Mouse (Mus musculus) layer of hippocampus, postnatal 10 days (tissue): ENCODE data around the gene Tmem53. TPM values are rescaled to one million over a fixed set of nuclear protein-coding genes. Genes with fewer than 3 reads are reported as not detected.
"Not testable (repeated sequence)": the region's sequence is repeated elsewhere in the genome, so short reads cannot be mapped to it uniquely, and the experiment has no call there.

ENCODE experiments used
- DNase-seq, 2 experiments: peaks; one replicate each; pipeline ENCODE4 v3.0.0; 2021; ENCODE audit warnings: low spot score in 2 of 2
- total RNA-seq, 2 experiments: library from RNA; stranded (reverse); gene quantifications; 2 replicates each; pipeline ENCODE4 v1.2.3; 2021

Tmem53 gene
- total RNA-seq, 2 experiments from 2014 or later = 5.0 to 6.2 TPM

DNA sequence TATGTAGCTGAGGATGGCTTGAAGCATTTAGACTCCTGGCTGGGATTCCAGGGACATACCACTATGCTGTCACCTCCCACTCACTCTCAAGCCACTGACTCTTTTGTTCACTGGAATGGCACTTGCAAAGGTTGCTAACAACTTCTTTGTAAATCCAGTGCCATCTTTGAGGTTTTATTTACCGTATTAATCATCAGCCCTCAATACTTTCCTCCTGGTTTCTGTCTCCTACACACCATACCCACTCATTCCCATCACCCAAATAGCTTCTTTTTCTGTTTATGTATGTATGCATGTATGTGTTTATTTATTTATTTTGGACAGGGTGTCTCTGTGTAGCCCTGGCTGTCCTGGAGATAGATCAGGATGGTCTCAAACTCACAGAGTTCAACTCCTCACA lies 769 bp upstream of the Tmem53 start:
- DNase-seq = no peak

DNA sequence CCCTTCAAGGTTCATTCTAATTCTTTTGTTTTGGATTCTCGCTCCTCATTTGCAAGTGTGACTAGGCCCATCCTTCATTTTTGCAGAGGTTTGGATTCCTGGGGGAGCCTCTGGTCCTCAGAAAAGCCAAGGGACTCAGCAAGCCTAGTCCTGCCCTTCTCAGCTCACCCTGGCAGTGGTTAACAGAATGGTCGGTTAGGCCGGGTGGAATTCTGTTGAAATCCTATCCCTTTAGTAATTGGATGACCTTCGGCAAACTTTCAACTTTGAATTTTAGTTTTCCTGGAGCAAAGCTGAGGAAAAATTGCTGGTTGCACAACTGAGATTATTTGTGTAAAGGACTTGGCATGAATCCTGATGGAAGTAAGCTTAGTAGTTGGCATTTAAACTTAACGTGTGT lies 600 bp downstream of the Tmem53 start:
- DNase-seq = no peak

DNA sequence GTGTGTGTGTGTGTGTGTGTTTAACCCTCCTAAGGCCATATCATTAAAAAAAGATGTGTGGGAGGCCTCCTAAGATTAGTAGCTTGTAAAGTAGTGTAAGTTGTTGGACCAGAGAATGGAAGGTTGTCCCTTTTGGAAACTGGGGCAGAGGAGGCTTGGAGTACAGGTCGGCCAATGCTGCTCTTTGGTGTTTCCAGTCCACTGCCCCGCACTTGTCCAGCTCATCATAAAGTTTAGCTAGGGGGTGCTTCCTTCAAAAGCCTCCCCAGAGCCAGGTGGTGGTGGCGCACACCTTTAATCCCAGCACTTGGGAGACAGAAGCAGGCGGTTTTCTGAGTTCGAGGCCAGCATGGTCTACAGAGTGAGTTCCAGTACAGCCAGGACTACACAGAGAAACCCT lies 1.0 kb downstream of the Tmem53 start:
- no peak for DNase-seq

DNA sequence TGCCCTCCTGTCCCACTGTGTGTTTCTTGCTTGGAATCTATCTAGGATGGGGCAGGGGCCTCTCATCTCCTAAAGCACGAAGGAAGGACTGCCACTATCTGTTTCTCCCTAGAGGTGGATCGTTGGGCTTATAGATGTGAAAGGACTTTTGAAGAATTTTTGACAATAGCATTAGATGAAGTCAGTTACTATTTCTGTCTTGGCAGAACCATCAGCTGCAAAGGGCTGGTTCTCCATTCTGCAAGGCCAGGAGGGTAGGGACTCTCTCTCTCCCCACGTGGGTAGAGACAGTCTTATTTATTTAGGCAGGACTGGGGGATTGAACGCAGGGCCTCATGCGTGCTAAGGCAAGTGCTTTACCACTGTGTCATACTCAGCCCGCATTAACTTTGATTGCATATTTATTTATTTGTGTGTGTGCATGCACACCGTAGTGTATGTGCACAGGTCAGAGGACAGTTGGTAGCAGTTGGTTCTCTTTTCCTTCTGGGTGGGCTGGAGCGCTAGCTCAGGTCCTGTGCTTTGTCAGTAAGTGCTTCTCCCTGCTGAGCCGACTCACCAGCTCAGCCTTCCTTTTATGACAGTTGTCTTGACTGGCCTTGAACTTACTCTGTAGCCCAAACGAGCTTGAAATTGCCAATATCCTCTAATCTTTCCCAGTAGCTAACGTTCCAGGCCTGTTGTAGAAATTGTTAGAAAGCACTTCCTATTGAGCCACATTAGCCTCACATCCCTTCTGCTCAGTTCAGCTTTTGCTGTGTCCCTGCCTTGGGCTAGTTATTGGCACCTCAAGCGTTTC lies 1.7 kb downstream of the Tmem53 start:
- DNase-seq = no peak

DNA sequence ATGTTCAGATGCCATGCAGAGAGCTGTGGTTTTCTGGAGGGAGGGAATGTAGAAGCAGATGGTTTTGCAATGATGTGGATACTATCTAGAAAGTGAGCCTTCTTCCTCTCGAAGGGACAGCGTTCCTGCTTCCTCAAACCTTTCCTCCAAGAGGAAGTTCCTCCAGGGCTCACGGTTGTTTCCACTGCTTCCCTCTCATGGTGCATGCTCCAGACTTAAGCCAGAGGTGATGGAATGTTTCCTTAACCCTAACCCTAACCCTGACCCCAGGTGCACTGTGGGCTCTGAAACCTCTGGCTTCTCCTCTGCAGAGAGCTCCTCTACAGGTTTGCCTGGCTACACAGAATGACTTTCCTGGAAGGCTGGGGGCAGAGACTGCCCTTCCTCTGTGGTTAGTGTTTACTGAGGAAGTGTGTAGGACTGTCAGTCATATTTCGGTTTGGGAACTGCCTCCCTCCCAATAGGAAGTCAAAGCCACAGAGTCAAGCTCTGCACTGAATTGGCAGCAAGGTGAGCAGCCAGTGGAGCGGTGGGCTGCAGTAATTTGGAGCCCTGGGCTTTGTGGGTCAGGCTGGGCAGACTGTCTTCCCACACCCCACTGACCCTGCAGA lies 2.4 kb downstream of the Tmem53 start:
- DNase-seq = no peak

DNA sequence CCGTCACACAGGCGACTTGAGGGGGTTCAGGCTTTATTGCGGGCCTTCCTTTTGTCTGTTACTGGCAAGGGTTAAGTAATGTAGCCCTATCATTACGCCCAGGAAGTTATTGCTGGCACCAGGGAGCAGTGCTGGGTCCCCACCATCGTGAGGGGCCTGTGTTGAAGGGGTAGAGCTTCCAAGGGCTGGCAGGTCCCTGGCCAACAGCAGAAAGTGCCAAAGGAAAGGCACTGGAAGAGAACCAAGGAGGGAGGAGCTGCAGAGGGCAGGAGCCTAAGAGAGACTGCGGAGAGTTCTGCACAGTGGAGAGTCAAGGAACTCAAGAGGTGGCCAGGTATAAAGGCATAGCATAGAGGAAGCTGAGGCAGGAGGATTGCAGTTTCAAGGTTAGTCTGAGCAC lies 2.9 kb downstream of the Tmem53 start:
- peak in 1 of 2 experiments; percentile 45 for DNase-seq

DNA sequence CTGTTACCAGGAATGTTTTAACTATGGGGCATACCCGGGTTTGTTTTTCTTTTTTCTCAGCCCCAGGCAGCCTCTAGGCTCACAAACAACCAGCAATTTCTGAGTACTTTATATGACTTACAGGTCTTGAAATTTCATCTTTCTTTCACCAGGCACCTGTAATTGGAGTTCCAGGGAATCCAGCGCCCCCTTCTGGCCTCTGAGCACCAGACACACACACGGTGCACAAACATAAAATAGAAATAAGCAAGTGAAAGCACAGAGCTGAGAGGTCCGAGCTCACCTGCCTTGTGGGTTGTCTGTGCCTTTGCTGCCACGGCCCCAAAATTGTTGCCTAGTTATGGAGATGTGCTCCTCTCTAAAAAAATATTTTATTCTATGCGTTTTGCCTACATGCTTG lies 8.2 kb downstream of the Tmem53 start:
- not testable (repeated sequence) for DNase-seq

DNA sequence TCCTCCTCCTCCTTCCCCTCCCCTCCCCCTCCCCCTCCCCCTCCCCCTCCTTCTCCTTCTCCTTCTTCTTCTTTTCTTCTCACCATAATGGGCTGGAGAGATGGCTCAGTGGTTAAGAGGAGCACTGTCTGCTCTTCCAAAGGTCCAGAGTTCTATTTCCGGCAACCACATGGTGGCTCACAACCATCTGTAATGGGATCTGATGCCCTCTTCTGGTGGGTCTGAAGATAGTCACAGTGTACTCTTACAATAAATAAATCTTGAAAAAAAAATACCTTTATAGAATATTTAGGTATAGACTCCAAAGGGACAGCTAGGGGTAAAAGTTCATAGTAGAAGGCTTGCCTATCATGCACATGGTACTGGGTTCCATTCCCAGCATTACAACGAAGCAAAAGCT lies 9.5 kb downstream of the Tmem53 start:
- DNase-seq = no peak

DNA sequence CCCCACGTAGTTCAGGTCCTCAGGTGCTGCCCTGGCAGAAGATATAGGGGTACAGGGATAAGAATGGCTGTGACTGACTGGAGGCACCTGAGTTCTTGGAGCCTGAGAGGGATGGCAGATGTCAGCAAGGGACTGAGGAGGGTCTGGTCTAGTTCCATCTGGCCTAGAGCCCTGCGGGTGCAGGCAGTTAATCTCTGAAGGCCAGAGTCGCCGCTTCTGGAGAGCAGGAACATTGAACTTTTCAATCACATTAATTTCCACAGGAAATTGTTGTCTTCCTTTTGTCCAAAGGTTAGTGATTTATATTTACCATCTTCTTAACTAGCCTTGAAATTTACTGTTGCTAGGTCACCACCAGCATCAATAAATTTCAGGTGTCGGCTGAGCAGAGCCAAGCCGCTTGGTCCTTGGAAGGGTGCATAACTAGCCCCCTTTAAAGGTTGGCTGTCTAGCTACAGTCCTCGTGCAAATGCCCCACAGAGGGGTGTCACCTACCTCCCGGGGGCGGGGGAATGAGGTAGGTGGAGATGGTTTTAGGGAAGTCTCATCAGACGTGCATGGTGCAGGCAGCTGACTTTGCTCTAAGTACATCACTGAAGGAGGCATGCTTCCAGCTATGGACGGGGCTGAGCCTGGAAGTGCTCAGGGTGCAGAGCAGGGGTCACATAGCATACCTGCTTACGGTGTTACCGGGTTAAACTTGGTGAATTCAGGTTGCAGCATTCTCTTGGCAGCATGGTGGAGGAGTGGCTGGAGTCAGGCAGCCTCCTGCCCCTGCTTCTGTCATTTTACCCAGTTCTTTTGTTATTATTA lies 10.6 kb downstream of the Tmem53 start:
- no peak for DNase-seq

DNA sequence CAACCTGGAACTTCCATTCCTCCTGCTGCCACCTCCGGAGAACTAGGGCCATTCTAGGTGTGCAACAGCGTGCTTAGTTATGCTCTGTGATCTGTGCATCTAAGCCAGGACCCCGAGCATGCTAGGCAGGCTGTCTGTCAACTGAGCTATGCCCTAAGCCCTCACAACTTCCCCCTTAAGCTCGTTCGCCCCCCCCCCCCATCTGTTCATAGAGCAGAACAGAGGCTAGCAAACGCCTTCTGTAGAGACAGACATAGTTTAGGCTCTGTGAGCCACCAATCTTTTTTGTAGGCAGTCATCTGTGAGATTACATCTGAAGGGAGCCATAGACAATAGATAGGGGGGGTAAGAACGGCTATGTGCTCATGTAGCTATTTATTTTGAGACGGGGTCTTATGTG lies 11.2 kb downstream of the Tmem53 start:
- no peak for DNase-seq

DNA sequence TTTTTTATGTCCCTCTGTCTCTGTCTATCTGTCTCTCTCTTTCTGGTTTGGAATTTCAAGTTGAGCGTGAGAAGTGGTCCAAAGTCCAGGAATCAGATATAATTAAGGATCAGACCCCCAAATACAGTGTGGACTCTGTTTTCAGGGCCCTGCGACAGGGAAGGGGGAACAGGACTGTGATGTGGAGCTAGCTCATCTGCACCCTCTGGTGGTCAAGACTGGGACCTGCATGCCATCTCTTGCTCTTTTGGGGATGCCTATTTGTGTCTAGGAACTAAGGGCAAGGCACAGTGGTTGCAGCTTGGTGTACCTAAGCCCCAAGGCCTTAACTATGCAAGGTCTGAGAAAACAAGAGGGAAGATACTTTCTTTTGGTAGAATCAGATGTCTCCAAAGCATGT lies 15.5 kb downstream of the Tmem53 start:
- DNase-seq = peak; percentile 88 to 89

DNA sequence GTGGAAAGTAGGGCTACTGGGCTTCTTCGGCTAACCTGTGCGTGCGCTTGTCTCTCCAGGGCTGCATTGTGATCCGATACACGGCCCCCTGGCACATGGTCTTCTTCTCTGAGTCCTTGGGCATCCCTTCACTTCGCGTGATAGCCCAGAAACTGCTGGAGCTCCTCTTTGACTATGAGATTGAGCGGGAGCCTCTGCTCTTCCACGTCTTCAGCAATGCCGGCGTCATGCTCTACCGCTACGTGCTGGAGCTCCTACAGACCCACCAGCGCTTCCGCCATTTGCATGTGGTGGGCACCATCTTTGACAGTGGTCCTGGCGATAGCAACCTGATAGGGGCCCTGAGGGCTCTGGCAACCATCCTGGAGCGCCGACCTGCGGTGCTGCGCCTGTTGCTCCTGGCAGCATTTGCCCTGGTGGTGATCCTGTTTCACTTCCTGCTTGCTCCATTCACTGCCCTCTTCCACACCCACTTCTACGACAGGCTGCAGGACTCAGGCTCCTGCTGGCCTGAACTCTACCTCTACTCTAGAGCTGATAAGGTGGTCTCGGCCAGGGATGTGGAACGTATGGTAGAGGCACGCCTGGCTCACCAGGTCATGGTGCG lies 16.2 kb downstream of the Tmem53 start:
- DNase-seq = no peak

DNA sequence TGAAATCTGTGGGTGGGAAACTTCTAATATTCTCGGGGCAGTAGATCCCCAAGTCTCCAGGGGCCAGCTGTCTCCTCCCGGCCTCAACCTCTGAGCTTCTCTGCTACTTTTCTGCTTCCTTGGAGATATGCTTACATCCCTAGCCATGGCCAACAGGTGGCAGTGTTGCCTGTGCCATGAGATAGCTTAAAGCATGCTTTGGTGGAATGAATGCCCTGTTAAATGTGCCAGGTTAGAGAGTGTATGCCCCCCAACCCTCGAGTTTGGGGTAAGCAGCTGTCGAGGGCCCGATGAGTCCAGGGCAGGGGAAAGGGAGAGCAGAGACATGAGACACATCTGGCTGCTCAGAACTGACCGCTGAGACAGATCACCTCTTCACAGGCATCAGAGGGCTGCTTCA lies 18.5 kb downstream of the Tmem53 start:
- DNase-seq = peak; percentile 84 to 85

DNA sequence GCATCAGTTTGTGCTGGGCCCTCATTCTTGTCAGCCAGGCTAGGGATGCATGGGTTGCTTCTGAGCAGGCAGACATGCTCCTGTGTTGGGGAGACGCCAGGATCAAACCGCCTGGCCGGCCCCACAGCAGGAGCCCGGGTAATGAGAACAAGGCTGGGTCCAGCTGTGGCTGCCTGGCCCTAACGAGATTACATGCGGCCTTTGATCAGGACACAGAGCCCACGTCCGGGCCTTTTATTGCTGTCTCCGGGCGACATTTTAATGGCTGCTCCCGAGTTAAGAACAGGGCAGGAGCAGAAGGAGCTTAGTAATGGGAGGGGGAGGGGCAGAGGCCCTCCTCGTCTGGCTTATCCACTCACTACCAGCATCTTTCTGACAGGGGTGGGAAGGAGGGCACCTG lies 20.7 kb downstream of the Tmem53 start:
- no peak for DNase-seq

DNA sequence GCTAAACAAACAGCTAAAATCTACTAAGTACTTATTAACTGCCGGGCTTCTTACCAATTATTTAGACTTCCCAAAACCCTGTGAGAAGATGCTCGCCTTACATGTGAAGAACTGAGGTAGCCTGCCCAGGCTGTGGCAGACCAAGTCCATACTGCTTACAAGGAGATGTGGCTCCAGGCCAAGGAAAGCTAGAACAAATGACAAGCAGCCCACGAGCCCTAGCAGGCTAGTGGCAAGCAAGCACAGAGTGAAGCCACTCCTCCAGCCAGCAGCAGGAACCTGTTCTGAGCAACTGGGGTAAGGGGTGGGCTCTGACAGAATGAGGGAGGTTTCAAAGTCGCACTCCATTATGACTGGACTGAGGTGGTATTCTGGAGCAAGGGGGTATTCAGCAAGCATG lies 23.0 kb downstream of the Tmem53 start:
- no peak for DNase-seq

DNA sequence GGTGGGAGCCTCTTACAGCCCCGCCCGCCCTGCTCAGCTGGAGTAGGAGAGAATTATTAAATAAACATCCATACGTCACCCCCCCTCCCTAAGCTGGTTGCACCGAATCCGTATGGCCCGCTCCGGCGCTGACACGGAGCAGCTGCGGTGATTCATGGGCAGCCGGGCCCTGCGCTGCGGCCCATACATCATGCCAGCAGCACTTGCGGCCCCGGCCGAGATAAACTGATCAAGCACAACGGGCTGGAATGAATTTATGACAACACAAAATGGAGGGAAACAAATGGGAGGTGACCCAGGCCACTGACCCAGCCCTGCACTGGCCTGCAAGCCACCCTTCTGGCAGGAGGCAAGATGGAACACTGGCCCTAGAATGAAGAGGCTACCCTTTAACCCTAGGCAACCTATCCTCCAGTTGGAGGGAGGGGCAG lies 24.5 kb downstream of the Tmem53 start:
- DNase-seq = no peak

DNA sequence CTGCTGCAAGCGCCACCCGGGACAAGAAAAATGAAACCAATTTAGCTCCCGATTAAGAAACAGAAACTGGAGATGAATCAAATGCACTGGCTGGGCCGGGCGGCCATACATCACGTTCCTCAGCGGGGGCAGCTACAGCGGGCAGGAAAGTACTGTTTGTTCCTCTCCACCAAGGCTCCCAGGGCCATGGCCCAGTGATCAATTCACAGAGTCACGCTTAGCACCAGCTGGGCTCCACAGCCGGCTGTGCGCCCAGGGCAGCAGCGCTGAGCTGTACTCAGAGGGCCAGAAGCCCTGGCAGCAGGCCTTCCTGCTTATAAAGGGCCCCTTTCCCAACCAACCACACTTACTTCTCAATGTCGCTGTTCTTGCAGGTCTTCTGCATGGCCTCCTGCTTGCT lies 25.3 kb downstream of the Tmem53 start:
- DNase-seq = no peak

DNA sequence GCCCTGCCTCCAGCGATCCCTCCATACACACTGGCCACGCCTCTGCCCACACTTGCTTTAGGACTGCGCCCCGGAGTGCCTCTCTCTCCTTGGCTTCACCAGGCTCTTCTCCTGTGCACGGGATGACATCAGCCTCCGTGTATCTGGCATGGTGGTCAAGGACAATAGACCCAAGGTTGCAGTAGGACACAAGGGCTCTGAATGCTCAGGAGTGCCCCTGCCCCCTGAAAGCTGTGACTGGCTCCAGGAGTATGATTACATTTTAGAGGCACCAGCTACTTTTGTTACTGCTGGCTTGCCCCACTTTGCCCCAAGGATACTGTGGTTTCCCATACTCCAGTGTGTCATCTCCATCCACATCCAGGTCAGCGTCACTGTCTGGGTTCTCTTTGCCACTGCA lies 25.9 kb downstream of the Tmem53 start:
- DNase-seq = no peak

DNA sequence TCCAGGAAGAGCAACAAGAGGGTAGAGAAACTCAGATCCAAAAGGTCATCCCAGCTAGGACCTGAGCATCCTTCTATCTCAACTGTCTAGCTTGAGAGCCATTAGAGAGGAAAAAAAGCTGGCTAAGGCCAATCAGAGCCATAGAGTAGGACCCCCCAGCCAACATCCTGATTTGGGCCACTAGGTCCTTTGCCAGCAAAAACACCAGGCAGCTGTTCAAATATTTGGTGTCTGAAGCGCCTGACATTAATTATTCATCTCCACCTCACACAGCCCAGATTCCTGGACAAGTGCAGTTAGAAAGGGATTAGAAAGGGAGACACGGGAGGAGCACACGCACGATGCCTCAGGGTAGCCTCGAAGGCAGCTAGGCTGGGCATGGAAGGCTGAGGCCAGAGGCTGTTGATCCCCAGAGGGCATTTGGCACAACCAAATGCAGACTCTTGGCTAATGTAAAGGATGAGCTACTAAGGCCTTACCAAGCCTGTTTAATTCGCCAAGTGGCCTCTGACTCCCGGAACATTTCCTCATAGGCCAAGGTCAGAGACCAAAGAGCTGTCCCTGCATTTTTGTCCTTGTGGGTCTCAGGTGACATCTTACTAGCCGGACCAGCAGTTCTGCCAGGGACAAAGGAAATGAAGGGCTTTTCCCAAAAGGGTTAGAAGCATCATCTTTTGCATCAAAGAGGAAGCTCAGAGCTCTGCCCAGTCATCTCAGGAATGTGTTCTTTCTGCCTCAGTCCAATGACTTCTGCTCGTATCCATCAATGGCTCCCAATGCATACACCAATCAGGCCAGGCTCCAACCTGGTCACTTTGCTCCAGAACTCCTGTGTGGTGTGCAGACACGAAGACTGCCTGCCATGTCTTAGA lies 26.9 kb downstream of the Tmem53 start:
- DNase-seq = no peak

DNA sequence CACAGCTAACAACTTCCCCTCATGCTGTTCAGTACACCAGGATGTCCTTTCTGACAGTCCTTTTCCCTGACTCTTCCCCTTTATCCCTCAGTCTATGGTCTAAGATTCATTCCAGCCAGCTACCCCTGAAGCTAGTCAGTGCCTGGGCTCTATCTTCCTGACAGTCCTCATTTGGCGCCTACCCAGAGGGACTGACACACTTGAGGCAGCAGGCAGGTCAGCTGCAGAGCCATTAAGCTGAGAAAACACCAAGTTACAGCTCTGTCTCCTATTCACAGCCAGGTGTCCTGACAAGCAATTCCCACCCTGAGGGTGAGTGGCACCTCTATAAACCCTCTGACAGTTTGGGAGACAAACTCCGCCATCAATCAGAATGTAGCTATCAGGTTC lies 27.5 kb downstream of the Tmem53 start:
- no peak for DNase-seq

DNA sequence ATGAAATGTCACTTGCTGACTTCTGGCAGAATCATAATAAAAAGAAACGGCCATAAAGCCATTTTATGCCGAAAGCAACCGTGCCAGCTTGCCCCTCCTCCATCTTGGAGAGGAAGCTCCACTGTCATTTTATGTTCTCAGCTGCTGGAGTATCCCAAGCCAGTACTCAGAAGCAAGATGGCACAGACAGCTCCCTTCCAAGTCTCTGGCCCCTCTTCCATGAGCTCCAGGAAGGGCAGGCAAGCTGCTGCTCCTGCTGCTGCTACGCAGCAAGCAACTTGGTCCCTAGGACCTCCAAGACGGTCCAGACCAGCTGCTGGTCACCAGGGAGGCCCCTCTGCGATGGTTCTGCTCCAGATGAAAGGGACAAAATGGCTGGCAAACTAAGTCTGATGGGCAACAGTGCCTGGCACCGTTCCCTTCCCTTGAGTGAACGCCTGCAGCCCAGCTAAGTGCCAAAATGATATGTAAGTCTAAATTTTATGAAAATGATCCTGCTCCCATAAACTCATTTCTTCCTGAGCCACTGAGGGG lies 28.7 kb downstream of the Tmem53 start:
- no peak for DNase-seq
